Mouse (Mus musculus) urinary bladder, postnatal 36 days (tissue): ENCODE results near the gene Tenm3.

Experiments used
- DNase-seq, 2 experiments: peaks; one replicate each; pipeline ENCODE4 v3.0.0; 2022; ENCODE audit warnings: low spot score in 2 of 2, mixed read lengths in 1 of 2

The Tenm3 gene

GRCm38 (mm10) chr8:48522536-48523123, 321.1 kb downstream of the Tenm3 start:
- no peak for DNase-seq

DNA sequence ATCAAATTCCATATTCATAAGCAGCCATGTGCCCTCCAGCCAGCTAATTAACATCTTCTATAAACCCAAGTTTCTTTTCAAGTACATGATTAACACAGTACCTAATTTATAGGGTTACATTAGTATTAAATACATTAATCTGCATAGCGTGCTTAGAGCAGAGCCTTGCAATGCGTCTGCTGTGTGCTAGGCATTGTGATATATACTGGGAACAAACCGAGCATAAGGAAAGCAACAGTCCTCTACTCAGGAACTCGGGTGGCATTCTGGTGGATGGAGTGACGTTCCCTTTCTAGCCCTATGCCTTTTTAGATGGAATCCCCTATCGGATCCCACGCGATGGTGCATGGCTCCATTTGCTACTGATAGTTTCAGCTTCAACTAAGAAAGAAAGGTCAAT, 321.7 kb downstream of the Tenm3 start:
- DNase-seq = no peak

DNA sequence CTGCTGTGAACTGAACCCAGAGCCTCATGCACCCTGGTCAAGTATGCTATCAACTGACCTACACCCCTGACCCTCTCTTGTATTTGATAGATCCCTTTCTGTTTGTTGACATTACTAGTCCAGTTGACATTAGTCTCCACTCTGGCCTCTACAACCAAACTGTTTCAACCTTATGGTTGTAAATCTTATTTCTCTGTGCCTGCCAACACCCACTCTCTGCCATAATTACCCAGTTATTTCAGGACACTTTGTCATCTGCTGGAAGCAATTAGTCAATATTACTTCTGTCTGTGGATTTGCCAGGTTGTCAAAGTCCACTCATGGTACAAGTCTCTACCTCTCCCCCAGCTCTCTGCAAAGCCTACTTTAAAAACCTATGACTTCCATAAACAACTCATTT, 326.3 kb downstream of the Tenm3 start:
- DNase-seq = no peak

- no peak for DNase-seq
These were observed 329.5 kb downstream of the Tenm3 start for GRCm38 (mm10) chr8:48514230-48514629.

GRCm38 (mm10) chr8:48513801-48514200, 329.9 kb downstream of the Tenm3 start:
- no peak for DNase-seq

DNA sequence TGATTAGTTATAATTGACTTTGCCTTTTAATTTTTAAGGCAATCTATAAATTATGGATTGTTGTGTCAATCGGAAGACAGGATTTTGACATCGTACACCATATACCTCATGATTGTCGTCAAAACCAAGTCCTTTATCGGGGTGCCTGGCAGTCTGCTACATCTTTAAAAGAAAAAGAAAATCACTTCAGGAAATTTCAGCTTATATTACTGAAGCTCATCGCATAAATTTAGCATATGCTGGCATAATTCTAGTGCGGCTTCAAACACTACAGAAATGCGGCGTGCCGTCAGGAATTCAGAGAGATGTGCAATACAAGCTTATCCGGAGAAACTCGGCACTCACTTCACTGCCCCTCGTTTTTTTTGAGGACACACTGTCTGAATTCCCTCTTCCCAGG, 332.2 kb downstream of the Tenm3 start:
- DNase-seq = no peak

GRCm38 (mm10) chr8:48511137-48511536, 332.6 kb downstream of the Tenm3 start:
- no peak for DNase-seq

- DNase-seq = no peak
These were observed 334.8 kb downstream of the Tenm3 start for GRCm38 (mm10) chr8:48508641-48509599.

DNA sequence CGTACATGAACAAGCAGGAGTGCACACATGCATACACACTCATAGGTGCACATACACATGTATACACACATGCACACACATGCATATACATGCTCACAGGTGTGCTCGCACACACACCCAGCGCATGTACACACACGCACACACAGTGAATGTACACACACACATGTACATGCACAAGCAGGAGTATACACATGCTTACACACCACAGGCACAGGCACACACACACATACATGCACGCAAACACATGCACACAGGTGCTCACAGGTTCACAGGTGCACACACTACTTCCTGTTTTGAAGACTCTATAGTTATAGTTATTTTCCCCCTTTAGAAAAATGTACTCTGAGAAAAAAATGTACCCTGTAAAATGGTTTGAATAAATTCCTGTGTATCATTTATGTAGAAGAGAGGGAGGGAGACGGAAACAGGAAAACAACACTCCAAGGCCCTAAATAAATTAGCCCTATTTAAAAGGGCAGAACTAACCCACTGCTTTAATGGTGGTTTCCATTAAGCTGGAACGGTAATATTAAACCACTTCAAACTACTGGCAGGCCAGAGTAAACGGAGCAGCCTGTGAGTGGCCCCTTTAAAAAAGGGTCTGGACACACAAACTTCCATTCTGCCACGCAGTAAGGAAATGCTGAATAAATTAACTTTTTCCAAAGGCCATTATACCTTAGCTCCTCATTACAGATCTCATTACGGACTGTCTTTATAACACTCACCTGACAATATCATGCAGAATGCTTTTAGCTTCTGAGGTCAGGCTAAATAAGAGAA, 335.8 kb downstream of the Tenm3 start:
- DNase-seq = no peak

DNA sequence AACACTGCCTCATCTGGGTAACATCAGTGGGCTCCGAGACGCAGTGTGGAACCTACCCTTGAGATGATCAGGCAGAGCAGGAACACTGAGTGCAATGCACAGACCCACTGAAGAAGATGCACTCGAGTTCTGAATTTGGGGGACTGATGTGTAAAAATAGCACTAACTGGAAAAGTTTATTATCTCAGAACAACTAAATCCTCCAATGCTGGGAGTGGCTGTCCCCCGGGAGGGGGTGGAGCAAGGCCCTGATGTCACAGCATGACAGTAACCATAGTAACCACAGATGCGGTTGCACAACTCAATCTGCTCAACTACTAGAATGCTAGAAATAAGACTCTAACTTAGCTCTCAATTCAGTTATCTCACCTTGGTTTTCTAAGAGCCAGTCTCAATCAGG, 351.3 kb downstream of the Tenm3 start:
- peak; percentile 14 to 36 for DNase-seq

DNA sequence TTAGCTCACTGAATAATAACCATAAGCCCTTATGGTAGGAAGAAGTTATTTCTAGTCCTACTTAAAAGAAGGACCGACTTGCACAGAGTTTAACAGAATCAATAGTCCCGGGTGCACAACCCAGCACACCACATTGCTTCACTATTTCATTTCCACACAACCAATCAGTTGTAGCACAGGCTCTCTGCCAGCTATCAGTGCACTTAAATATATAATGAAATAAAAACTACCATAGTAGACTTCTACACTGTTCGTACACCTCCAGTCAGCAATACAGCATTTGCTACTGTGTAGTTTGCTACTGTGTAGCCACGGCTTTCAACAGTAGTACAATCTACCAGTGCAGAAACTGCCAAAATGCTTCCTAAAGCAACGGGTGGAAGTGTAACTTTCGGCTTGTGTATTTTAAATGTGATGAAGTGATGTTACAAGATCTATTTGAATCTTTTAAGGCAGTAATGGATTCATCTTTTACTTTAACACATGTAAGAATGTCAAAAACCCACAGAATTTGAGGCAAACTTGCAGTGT, 353.1 kb downstream of the Tenm3 start:
- no peak for DNase-seq

GRCm38 (mm10) chr8:48489936-48490634, 353.7 kb downstream of the Tenm3 start:
- peak; percentile 13 to 21 for DNase-seq

DNA sequence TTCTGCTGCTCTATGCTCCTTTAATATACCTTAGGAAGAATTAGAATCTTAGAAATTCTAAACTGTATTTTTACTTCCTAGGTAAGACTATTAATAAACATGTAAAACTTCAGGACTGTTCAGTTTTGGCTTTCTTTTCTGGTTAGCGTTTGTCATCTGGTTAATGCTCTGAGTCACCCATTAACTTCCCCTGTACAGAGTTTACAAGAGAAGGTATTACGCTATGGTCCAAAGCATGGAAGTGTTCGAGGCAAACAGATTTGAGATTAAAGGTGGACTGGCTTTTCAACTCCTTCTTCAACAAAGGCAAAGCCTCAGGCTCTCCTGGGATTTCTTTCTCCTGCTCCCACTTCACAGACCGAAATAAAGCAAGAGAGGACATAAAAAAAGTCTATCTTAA, 354.3 kb downstream of the Tenm3 start:
- DNase-seq = no peak

DNA sequence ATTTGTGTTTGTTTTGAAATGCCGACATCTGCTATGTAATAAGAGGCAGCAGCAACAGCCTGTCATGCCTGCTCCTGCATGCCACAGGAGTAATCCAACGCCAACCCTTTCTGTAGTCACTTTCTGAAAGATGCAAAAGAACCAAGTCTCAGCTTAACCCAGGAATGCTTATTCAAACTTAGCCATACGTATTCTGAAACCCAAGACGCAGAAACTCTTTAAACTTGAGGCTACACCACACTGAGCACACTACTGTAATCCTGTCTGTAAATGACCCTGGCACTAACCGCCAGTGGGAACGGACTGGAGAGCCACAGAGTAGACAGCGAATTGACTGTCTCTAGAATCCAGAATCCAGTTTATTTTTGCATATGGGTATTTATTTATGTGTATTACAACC, 354.9 kb downstream of the Tenm3 start:
- DNase-seq = no peak

DNA sequence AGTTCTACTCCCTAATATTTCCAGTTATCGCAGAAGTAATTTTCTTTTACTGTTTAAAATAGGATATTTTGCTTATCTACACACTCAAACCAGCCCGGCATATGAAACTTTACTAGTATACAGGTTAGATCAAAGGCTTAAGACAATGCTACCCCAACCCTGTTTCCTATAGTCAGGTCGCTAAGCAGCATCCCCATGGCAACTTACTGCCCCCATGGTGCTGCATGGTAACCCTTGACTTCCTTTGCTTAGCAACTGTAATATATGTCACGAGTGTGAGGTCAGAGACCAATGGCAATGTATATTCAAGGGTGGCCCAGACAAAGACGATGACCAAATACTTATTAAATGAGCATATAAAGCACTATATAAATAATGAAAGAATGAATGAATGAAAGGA, 359.6 kb downstream of the Tenm3 start:
- no peak for DNase-seq

DNA sequence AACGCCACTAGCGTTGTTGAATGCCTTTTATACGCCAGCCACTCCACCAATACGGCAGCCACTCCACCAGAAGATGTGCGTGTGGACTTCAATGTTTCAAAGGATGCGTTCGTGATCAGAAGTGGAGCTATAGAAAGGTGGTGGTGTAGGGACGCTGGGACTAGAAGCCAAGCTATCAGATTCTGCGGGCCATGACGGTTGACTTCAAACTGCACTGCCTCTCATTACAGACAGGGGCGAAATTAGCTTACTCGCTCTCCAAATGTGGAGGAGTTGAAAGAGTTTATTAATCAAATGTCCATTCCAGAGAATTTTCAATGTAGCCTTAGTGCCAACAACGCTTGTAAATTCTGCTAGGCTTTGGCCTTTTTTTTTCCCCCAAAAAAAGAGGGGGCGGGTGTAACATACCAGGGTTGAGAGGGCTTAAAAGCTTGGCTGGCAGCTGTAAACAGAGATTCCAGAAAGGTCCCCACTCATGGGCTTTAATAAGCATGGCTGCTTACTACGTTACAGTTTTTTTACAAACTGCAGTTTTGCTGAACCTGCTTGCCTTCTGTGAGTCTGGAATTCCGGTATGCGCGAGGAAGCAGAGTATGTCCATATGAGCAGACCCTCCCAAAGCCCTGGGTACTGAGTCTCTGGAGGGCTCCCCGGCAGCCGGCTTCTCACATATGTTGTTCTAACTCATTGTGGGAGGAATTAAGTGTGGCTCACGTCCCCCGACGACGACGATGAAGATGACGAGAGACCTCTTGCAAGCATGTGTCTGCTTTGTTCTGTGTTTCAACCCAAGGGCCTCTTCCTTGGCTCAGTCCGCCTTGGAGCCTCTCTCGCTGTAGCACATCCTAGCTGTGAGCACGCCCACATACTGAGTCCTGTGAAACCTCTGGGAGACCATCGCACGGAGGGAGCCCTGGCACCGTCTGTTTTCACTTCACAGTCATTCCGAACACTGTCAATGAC, 361.8 kb downstream of the Tenm3 start:
- peak in 1 of 2 experiments; percentile 12 for DNase-seq

DNA sequence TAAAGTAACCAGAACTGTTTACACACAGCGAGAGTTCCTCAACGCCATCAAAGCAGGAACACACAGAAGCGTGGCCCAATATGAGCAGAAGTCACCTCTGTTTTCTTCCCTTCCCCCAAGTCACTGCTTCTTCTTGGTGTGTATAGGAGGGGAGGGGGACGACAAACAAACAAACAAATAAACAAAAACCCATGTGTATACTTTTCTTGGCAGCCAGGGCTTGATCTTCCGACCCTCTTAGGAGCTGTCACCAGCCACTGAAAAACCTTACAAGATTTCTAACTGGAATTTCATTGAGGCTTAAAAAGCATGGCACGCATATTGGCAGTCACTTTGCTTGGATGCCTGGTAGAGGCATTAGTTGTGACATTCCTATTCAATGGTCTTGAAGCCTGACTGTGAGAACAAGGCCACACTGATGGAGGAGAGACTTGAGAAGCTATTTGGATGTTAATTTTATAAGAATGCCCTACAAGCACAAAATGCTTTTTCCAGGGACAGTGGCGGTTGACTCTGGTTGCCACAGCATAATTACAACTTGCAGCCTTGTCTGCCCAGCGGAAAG, 366.3 kb downstream of the Tenm3 start:
- DNase-seq = no peak

DNA sequence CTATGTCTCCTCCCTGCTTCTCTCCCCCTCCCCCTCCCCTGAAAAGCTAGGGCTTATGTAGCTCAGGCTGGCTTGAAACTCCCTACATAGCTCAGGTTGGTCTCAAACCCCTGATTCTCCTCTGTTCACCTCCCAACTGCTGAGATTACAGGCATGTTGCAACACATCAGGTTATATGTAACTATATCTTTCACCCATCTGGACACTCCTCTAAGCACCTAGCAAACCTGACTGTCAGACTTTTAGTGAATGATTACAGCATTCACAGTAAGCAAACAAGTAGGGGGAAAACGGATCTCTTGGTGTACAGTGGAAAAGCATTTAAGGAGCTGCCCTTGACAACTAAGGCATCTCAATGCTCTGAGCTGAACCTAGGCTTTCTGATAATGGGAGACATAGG, 366.9 kb downstream of the Tenm3 start:
- DNase-seq = no peak

- DNase-seq = no peak
These were observed 376.1 kb downstream of the Tenm3 start for GRCm38 (mm10) chr8:48467633-48468032.

DNA sequence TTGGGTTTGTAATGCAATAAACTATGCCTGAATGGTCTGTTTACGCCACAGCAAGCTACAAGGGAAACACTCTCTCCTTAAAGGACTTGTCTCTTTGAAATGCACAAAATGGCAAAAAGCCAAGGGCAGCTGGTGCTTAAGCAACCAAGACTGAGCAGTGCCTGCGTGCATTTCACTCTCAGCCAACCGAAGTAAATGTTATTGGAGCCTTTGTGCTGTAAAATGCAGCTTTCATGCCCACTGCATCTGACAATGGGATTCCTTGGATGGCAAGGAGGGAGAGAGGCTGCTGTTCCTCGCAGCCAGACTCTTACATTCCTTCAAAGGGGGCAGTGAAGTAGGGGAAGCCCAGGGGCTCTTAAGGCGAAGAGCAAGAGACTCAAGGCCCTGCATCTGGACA, 385.4 kb downstream of the Tenm3 start:
- no peak for DNase-seq
